9 mouse cellular contexts compared by ENCODE assay signal in genomic region chr1:75000496-75000895, GRCm38 (mm10). TPM values are rescaled to one million over a fixed set of nuclear protein-coding genes. Genes with fewer than 3 reads are reported as not detected.
DNase-seq lines count a peak whose midpoint lies in the region; ATAC-seq lines count a peak whose summit lies in the region.
"Had no signal": no experiment of that assay in that cellular context is flagged by ENCODE, and none has a peak within 500 bp of the region (broad histone marks: within the 10 kb centered on the region; RNA-seq: fewer than 3 reads in every experiment).

No protein-coding gene starts in this region.

- DNase-seq in intestine, embryonic 14.5 days (ENCODE audit: low spot score), result peak; percentile 80
- peak; percentile 67 for DNase-seq in A20 (ENCODE audit: low read depth, low spot score)
- peak; percentile 60 for DNase-seq in MN1 (ENCODE audit: low spot score)
- peak; percentile 41 for DNase-seq in cerebellum, adult 8-10 months
- DNase-seq in hindlimb bud, embryonic 11.5 days (ENCODE audit: extremely low spot score, low read depth, low spot score), result peak; percentile 42
- peak; percentile 55 for DNase-seq in lung, postnatal 10 days
- DNase-seq in thymus, postnatal 4 days, result peak; percentile 58

- no peak overlapping the region for H3K9ac ChIP-seq in intestine, embryonic 14.5 days (ENCODE audit: low read length)
- H3K9ac ChIP-seq in intestine, embryonic 15.5 days, result no peak overlapping the region
- H3K9ac ChIP-seq: lung, embryonic 15.5 days had no signal

- no peaks in the 10 kb centered on the region for H3K27me3 ChIP-seq in intestine, embryonic 14.5 days (replicated peaks; ENCODE audit: control insufficient read depth, insufficient read depth, low read length)
- no peaks in the 10 kb centered on the region for H3K27me3 ChIP-seq in intestine, embryonic 15.5 days (replicated peaks)
- H3K27me3 ChIP-seq: lung, embryonic 15.5 days had no signal

- ATAC-seq in intestine, embryonic 14.5 days (replicated peaks; ENCODE audit: low FRiP score, low TSS enrichment, low read depth), result no peak
- no peak for ATAC-seq in intestine, embryonic 15.5 days

- no peaks in the 10 kb centered on the region for H3K36me3 ChIP-seq in intestine, embryonic 14.5 days (ENCODE audit: control insufficient read depth, insufficient read depth, low read length)
- no peaks in the 10 kb centered on the region for H3K36me3 ChIP-seq in intestine, embryonic 15.5 days
- H3K36me3 ChIP-seq: lung, embryonic 15.5 days had no signal

- no peak overlapping the region for H3K4me2 ChIP-seq in intestine, embryonic 14.5 days (ENCODE audit: low read length)
- no peak overlapping the region for H3K4me2 ChIP-seq in intestine, embryonic 15.5 days (replicated peaks)
- H3K4me2 ChIP-seq: lung, embryonic 15.5 days had no signal

- H3K27ac ChIP-seq in intestine, embryonic 14.5 days (ENCODE audit: low read depth), result no peak overlapping the region
- H3K27ac ChIP-seq in intestine, embryonic 15.5 days, result no peak overlapping the region
- H3K27ac ChIP-seq: lung, embryonic 15.5 days had no signal

- no peaks in the 10 kb centered on the region for H3K9me3 ChIP-seq in intestine, embryonic 14.5 days (ENCODE audit: control insufficient read depth, low read length)
- H3K9me3 ChIP-seq in intestine, embryonic 15.5 days, result no peaks in the 10 kb centered on the region
- H3K9me3 ChIP-seq: lung, embryonic 15.5 days had no signal

- WGBS in intestine, embryonic 14.5 days, result 3% methylated on average over 1 of the region's 1 CpGs
- WGBS in intestine, embryonic 15.5 days, result 0% methylated on average over 1 of the region's 1 CpGs

- H3K4me1 ChIP-seq in intestine, embryonic 14.5 days (replicated peaks; ENCODE audit: control insufficient read depth, insufficient read depth, low read length), result no peaks in the 10 kb centered on the region
- no peaks in the 10 kb centered on the region for H3K4me1 ChIP-seq in intestine, embryonic 15.5 days (replicated peaks)
- H3K4me1 ChIP-seq: lung, embryonic 15.5 days had no signal

- no peak overlapping the region for H3K4me3 ChIP-seq in intestine, embryonic 14.5 days (ENCODE audit: low read depth, low read length)
- no peak overlapping the region for H3K4me3 ChIP-seq in intestine, embryonic 15.5 days (replicated peaks)
- H3K4me3 ChIP-seq: lung, embryonic 15.5 days had no signal

RNA-seq across cellular contexts. Expression of gene Ihh, which starts 49.0 kb away (rescaled TPM):
- polyA plus RNA-seq in intestine, embryonic 14.5 days (2014; fragmentation: Nextera tagmentation; extraction: Ambion mirVana), result 28.8 and 33.7 TPM in 2 replicates
- polyA plus RNA-seq in intestine, embryonic 15.5 days (2015; fragmentation: Nextera tagmentation; extraction: Ambion mirVana), result 29.1 and 30.9 TPM in 2 replicates
